Mouse (Mus musculus) hindbrain, embryonic 11.5 days (tissue): Measurements from ENCODE around the gene Prkaa1. TPM values are rescaled to one million over a fixed set of nuclear protein-coding genes. Genes with fewer than 3 reads are reported as not detected.

Experiments
- ATAC-seq: fragments of 200-750 bp; cut with Nextera tagmentation; 2 replicates; pipeline ENCODE4 v1.8.0; 2017; ENCODE audit warnings: mild to moderate bottlenecking, moderate TSS enrichment, moderate library complexity; ENCODE audit not compliant: low FRiP score
- DNase-seq: peaks from one replicate; pipeline ENCODE4 v3.0.0-alpha.2; 2015; ENCODE audit warnings: low spot score
- H3K27ac ChIP-seq: fragments of 300-500 bp; sonication (generic); 2 replicates; pipeline ENCODE4 v1.5.1; 2014; ENCODE audit warnings: mild to moderate bottlenecking, low read depth, low read length
- H3K27me3 ChIP-seq: fragments of 300-500 bp; sonication (generic); 2 replicates; pipeline ENCODE4 v1.6.1; 2014; ENCODE audit warnings: mild to moderate bottlenecking, low read length, moderate library complexity, mixed read lengths; ENCODE audit not compliant: control insufficient read depth, insufficient read depth
- H3K36me3 ChIP-seq: fragments of 300-500 bp; sonication (generic); 2 replicates; pipeline ENCODE4 v1.6.1; 2014; ENCODE audit warnings: mild to moderate bottlenecking, low read length, moderate library complexity, mixed read lengths; ENCODE audit not compliant: control insufficient read depth, insufficient read depth
- H3K4me1 ChIP-seq: fragments of 300-500 bp; sonication (generic); replicated peaks from 2 replicates; pipeline ENCODE4 v1.6.1; 2014; ENCODE audit warnings: low read length, mixed read lengths; ENCODE audit not compliant: control insufficient read depth, insufficient read depth
- H3K4me2 ChIP-seq: fragments of 300-500 bp; sonication (generic); replicated peaks from 2 replicates; pipeline ENCODE4 v1.6.1; 2014; ENCODE audit warnings: mild to moderate bottlenecking, low read depth, low read length
- H3K4me3 ChIP-seq: fragments of 300-500 bp; sonication (generic); 2 replicates; pipeline ENCODE4 v1.5.1; 2014; ENCODE audit warnings: low read depth, low read length
- H3K9ac ChIP-seq: fragments of 300-500 bp; sonication (generic); 2 replicates; pipeline ENCODE4 v1.6.1; 2014; ENCODE audit warnings: low read depth, low read length
- H3K9me3 ChIP-seq: fragments of 300-500 bp; sonication (generic); 2 replicates; pipeline ENCODE4 v1.6.1; 2016; ENCODE audit warnings: low read length; ENCODE audit not compliant: control insufficient read depth
- WGBS: fragments of 180-500 bp; shearing (Covaris S2); extraction: QIAGEN DNeasy Blood & Tissue Kit; methylation state at CpG from one replicate; pipeline ENCODE4 v1.1.7; 2014; 5-methylcytosine and 5-hydroxymethylcytosine counted together
- polyA plus RNA-seq: library from polyadenylated mRNA; unstranded; fragments of >200 nt; fragmentation: Nextera tagmentation; extraction: Ambion mirVana; gene quantifications from 2 replicates; pipeline ENCODE4 v1.2.1, GENCODE M21; 2014

Gene Prkaa1
- polyA plus RNA-seq, 1 experiment from 2014 or later, result 20.6 TPM

DNA sequence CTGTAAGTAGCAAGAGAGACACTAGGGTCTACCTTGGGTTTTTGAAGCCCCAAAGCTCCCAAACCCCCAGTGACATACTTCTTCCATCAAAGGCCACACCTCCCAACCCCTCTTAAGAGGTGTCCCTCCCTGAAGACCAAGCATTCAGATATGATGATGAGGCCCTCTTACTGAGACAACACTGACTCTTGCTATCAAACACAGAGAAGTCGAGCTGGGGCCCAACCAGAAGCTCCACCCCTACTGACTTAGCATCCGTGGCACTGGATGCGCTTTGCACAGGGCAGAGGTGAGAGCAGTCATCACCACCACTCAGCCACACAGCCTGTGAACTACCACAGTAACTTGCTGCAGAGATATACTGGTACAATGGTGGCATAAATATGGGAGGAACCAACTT lies 31.0 kb upstream of the Prkaa1 start:
- no peak overlapping the region for H3K4me3 ChIP-seq
- H3K36me3 ChIP-seq, result no peaks in the 10 kb centered on the region
- no peaks in the 10 kb centered on the region for H3K27me3 ChIP-seq
- H3K9ac ChIP-seq, result no peak overlapping the region
- H3K27ac ChIP-seq, result no peak overlapping the region
- no peaks in the 10 kb centered on the region for H3K9me3 ChIP-seq
- peaks cover 2% of the 10 kb centered on the region; the same call in 1 of the 2 replicates for H3K4me1 ChIP-seq
- H3K4me2 ChIP-seq, result no peak overlapping the region
- ATAC-seq, result no peak
- WGBS, result 84% methylated on average over 3 of the region's 3 CpGs
- DNase-seq, result no peak

- 76% methylated on average over 8 of the region's 8 CpGs for WGBS
- DNase-seq (no peak), ATAC-seq (no peak)
- no peak overlapping the region; the same call in 1 of the 2 replicates for H3K9ac ChIP-seq
- H3K27me3 ChIP-seq, result no peaks in the 10 kb centered on the region
- H3K36me3 ChIP-seq, result peaks cover 10% of the 10 kb centered on the region
- no peaks in the 10 kb centered on the region for H3K9me3 ChIP-seq
- peaks cover 2% of the 10 kb centered on the region; the same call in 1 of the 2 replicates for H3K4me1 ChIP-seq
- H3K4me3 ChIP-seq, result peak overlapping the region; percentile 93
- no peak overlapping the region for H3K27ac ChIP-seq
- H3K4me2 ChIP-seq, result peak overlapping the region; percentile 39
These were observed 28.5 kb upstream of the Prkaa1 start for GRCm38 (mm10) chr15:5115173-5115572.

- H3K9ac ChIP-seq, result peak within 1 kb of the TSS; percentile 95
- ATAC-seq, result peak; percentile 98
- WGBS, result 0% methylated on average over 55 of the region's 55 CpGs
These were observed 27.2 kb upstream of the Prkaa1 start, which contains the start of gene Rpl37 for GRCm38 (mm10) chr15:5116270-5117030. TSS of gene Rpl37 (plus strand) at chr15:5116645.

DNA sequence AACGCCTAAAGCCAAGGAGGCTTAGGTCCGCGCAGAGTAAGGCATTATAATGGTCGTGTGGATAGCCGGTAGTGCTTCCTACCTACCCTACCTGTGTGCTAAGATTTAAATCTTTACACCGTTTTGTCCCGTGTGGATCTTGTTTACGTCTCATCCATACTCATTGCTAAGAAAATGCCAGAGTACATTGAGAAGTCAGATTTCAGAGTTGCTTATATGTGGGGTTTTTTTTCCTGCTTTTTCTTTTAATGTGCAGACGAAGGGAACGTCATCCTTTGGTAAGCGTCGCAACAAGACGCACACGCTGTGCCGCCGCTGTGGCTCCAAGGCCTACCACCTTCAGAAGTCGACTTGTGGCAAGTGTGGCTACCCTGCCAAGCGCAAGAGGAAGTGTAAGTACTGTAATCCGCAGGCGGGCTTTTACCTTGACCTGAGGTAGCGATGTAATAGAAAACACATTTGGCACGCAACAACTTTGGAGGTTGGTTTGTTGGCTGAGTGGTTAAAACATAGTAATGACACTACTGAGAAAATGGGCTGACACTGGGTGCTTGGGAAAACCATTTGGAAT lies 26.5 kb upstream of the Prkaa1 start:
- 3% methylated on average over 22 of the region's 22 CpGs for WGBS
- Histone ChIP-seq H3K36me3 (peaks cover 10% of the 10 kb centered on the region), H3K4me2 (peak overlapping the region; percentile 74)

More at GRCm38 (mm10) chr15:5116270-5117030, 27.2 kb upstream of the Prkaa1 start, which contains the start of gene Rpl37:
- Histone ChIP-seq H3K27me3 (no peaks in the 10 kb centered on the region), H3K4me2 (peak within 1 kb of the TSS; percentile 74), H3K4me3 (peak within 1 kb of the TSS; percentile 93), H3K27ac (peak within 1 kb of the TSS; percentile 87), H3K4me1 (peaks cover 2% of the 10 kb centered on the region; the same call in 1 of the 2 replicates), H3K9me3 (no peaks in the 10 kb centered on the region), H3K36me3 (peaks cover 10% of the 10 kb centered on the region)
- peak; percentile 98 for DNase-seq

GRCm38 (mm10) chr15:5118626-5119025 lies 25.0 kb upstream of the Prkaa1 start:
- no peak overlapping the region for H3K4me2 ChIP-seq
- WGBS, result 89% methylated on average over 9 of the region's 9 CpGs
- no peak for DNase-seq
- no peaks in the 10 kb centered on the region for H3K9me3 ChIP-seq
- H3K36me3 ChIP-seq, result peaks cover 10% of the 10 kb centered on the region
- no peak overlapping the region for H3K27ac ChIP-seq
- ATAC-seq, result no peak
- peaks cover 2% of the 10 kb centered on the region; the same call in 1 of the 2 replicates for H3K4me1 ChIP-seq
- H3K4me3 ChIP-seq, result no peak overlapping the region
- no peaks in the 10 kb centered on the region for H3K27me3 ChIP-seq
- no peak overlapping the region for H3K9ac ChIP-seq

More for the DNA sequence above, 26.5 kb upstream of the Prkaa1 start:
- ATAC-seq, result no peak
- no peaks in the 10 kb centered on the region for H3K9me3 ChIP-seq
- H3K4me1 ChIP-seq, result peaks cover 2% of the 10 kb centered on the region; the same call in 1 of the 2 replicates
- H3K9ac ChIP-seq, result peak overlapping the region; percentile 95
- peak overlapping the region; percentile 87 for H3K27ac ChIP-seq
- DNase-seq, result no peak
- peak overlapping the region; percentile 93 for H3K4me3 ChIP-seq
- no peaks in the 10 kb centered on the region for H3K27me3 ChIP-seq

DNA sequence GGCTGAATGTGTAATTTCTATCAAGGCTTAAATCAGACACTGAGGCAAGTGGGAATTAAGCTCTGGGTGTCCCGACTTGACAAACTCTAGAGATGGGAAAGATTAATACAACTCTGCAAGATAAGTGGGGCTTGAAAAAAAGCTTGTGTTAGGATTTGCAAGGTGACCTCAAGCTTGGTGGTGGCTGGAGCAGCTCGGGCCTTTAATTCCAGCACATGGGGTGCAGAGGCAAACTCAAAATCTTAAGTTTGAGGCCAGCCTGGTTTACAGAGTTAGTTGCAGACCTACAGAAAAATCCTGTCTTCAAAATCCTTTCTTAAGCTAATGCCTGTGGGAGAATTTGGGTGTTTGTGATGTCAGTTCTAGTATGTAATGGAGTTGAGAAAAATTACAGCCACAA lies 24.5 kb upstream of the Prkaa1 start:
- Histone ChIP-seq H3K9me3 (no peaks in the 10 kb centered on the region), H3K4me2 (no peak overlapping the region), H3K4me3 (no peak overlapping the region), H3K36me3 (peaks cover 12% of the 10 kb centered on the region), H3K9ac (no peak overlapping the region), H3K27me3 (no peaks in the 10 kb centered on the region), H3K27ac (no peak overlapping the region), H3K4me1 (peaks cover 2% of the 10 kb centered on the region; the same call in 1 of the 2 replicates)
- WGBS, result 93% methylated on average over 2 of the region's 2 CpGs
- no peak for DNase-seq
- no peak for ATAC-seq

- DNase-seq (no peak), ATAC-seq (no peak)
- no peak overlapping the region for H3K4me3 ChIP-seq
- WGBS, result 91% methylated on average over 2 of the region's 2 CpGs
- H3K9ac ChIP-seq, result no peak overlapping the region
- H3K27ac ChIP-seq, result no peak overlapping the region
- H3K27me3 ChIP-seq, result no peaks in the 10 kb centered on the region
- peaks cover 16% of the 10 kb centered on the region for H3K36me3 ChIP-seq
- H3K4me1 ChIP-seq, result peaks cover 2% of the 10 kb centered on the region; the same call in 1 of the 2 replicates
- no peak overlapping the region for H3K4me2 ChIP-seq
- no peaks in the 10 kb centered on the region for H3K9me3 ChIP-seq
These were observed 24.0 kb upstream of the Prkaa1 start for GRCm38 (mm10) chr15:5119707-5120106.

GRCm38 (mm10) chr15:5121535-5122313 lies 21.9 kb upstream of the Prkaa1 start:
- no peaks in the 10 kb centered on the region for H3K27me3 ChIP-seq
- no peak for DNase-seq
- peaks cover 16% of the 10 kb centered on the region for H3K36me3 ChIP-seq

More at GRCm38 (mm10) chr15:5121535-5122313, 21.9 kb upstream of the Prkaa1 start:
- 91% methylated on average over 12 of the region's 12 CpGs for WGBS
- no peak overlapping the region for H3K4me2 ChIP-seq
- peaks cover 2% of the 10 kb centered on the region; the same call in 1 of the 2 replicates for H3K4me1 ChIP-seq
- ATAC-seq, result no peak
- no peaks in the 10 kb centered on the region for H3K9me3 ChIP-seq
- H3K27ac ChIP-seq, result no peak overlapping the region
- H3K4me3 ChIP-seq, result no peak overlapping the region
- no peak overlapping the region for H3K9ac ChIP-seq
